Mouse (Mus musculus) forebrain, embryonic 14.5 days (tissue): Measurements from ENCODE around the gene Tmem201. TPM values are rescaled to one million over a fixed set of nuclear protein-coding genes. Genes with fewer than 3 reads are reported as not detected.
"Not testable (repeated sequence)": the region's sequence is repeated elsewhere in the genome, so short reads cannot be mapped to it uniquely, and the experiment has no call there.

Experiments used
- ATAC-seq: fragments of 200-750 bp; cut with Nextera tagmentation; 2 replicates; pipeline ENCODE4 v1.8.0; 2017; ENCODE audit warnings: mild to moderate bottlenecking, moderate library complexity
- DNase-seq: peaks from one replicate; pipeline ENCODE4 v3.0.0-alpha.2; 2015; ENCODE audit warnings: low spot score
- H3K27ac ChIP-seq: fragments of 300-500 bp; sonication (generic); 2 replicates; pipeline ENCODE4 v1.5.1; 2014; ENCODE audit warnings: low read depth, mild to moderate bottlenecking, control low read depth, low read length, moderate library complexity
- H3K27me3 ChIP-seq: fragments of 300-500 bp; sonication (generic); replicated peaks from 2 replicates; pipeline ENCODE4 v1.6.1; 2014; ENCODE audit warnings: low read length, control low read depth, mixed read lengths; ENCODE audit not compliant: control insufficient read depth, insufficient read depth
- H3K36me3 ChIP-seq: fragments of 300-500 bp; sonication (generic); 2 replicates; pipeline ENCODE4 v1.6.1; 2014; ENCODE audit warnings: low read length, control low read depth; ENCODE audit not compliant: control insufficient read depth, insufficient read depth
- H3K4me1 ChIP-seq: fragments of 300-500 bp; sonication (generic); 2 replicates; pipeline ENCODE4 v1.6.1; 2014; ENCODE audit warnings: antibody characterized with exemption, low read length, control low read depth; ENCODE audit not compliant: control insufficient read depth, insufficient read depth
- H3K4me2 ChIP-seq: fragments of 300-500 bp; sonication (generic); 2 replicates; pipeline ENCODE4 v1.6.1; 2014; ENCODE audit warnings: mild to moderate bottlenecking, control low read depth, low read length
- H3K4me3 ChIP-seq: fragments of 300-500 bp; sonication (generic); 2 replicates; pipeline ENCODE4 v1.5.1; 2014; ENCODE audit warnings: low read depth, low read length, control low read depth
- H3K9ac ChIP-seq: fragments of 300-500 bp; sonication (generic); 2 replicates; pipeline ENCODE4 v1.6.1; 2014; ENCODE audit warnings: mild to moderate bottlenecking, low read length, control low read depth, moderate library complexity
- H3K9me3 ChIP-seq: fragments of 300-500 bp; sonication (generic); replicated peaks from 2 replicates; pipeline ENCODE4 v1.6.1; 2016; ENCODE audit warnings: low read length, control low read depth, mixed read lengths; ENCODE audit not compliant: control insufficient read depth
- WGBS: fragments of 180-500 bp; shearing (Covaris S2); extraction: QIAGEN DNeasy Blood & Tissue Kit; methylation state at CpG from one replicate; pipeline ENCODE4 v1.1.7; 2014; 5-methylcytosine and 5-hydroxymethylcytosine counted together
- polyA plus RNA-seq: library from polyadenylated mRNA; unstranded; fragments of >200 nt; fragmentation: Nextera tagmentation; extraction: Ambion mirVana; gene quantifications from 2 replicates; pipeline ENCODE4 v1.2.1, GENCODE M21; 2014

The Tmem201 gene
- polyA plus RNA-seq, 1 experiment from 2014 or later, result 20.4 TPM

GRCm38 (mm10) chr4:149775330-149775729, 37.5 kb upstream of the Tmem201 start:
- Histone ChIP-seq H3K27me3 (peaks cover 14% of the 10 kb centered on the region), H3K9me3 (no peaks in the 10 kb centered on the region), H3K27ac (no peak overlapping the region), H3K36me3 (no peaks in the 10 kb centered on the region), H3K4me1 (peaks cover 10% of the 10 kb centered on the region; the same call in 1 of the 2 replicates), H3K4me3 (no peak overlapping the region), H3K4me2 (no peak overlapping the region), H3K9ac (no peak overlapping the region)
- peak; percentile 39 for DNase-seq
- ATAC-seq, result no peak
- 68% methylated on average over 7 of the region's 7 CpGs for WGBS

- peaks cover 10% of the 10 kb centered on the region; the same call in 1 of the 2 replicates for H3K4me1 ChIP-seq
- ATAC-seq, result peak; percentile 99
- no peaks in the 10 kb centered on the region for H3K36me3 ChIP-seq
- H3K9ac ChIP-seq, result peak within 1 kb of the TSS; percentile 82
- H3K9me3 ChIP-seq, result no peaks in the 10 kb centered on the region
- peak; percentile 95 for DNase-seq
- 0% methylated on average over 28 of the region's 51 CpGs for WGBS
- peak within 1 kb of the TSS; percentile 76 for H3K4me3 ChIP-seq
- peak within 1 kb of the TSS; percentile 99 for H3K4me2 ChIP-seq
- H3K27me3 ChIP-seq, result peaks cover 14% of the 10 kb centered on the region; the same call in 1 of the 2 replicates
- H3K27ac ChIP-seq, result peak within 1 kb of the TSS; percentile 52
These were observed 36.2 kb upstream of the Tmem201 start, which contains the start of gene Slc25a33 for GRCm38 (mm10) chr4:149774094-149774470. Slc25a33 (minus strand) TSS chr4:149774277.

GRCm38 (mm10) chr4:149773408-149774093, 35.7 kb upstream of the Tmem201 start:
- Histone ChIP-seq H3K27me3 (peaks cover 14% of the 10 kb centered on the region; the same call in 1 of the 2 replicates), H3K4me1 (peaks cover 10% of the 10 kb centered on the region; the same call in 1 of the 2 replicates), H3K27ac (peak overlapping the region; percentile 52), H3K9me3 (no peaks in the 10 kb centered on the region), H3K4me2 (peak overlapping the region; percentile 99), H3K4me3 (peak overlapping the region; percentile 76), H3K9ac (peak overlapping the region; percentile 82), H3K36me3 (no peaks in the 10 kb centered on the region)
- under 1% methylated on average over 60 of the region's 65 CpGs for WGBS
- peak; percentile 28 for DNase-seq
- ATAC-seq, result peak; percentile 77

DNA sequence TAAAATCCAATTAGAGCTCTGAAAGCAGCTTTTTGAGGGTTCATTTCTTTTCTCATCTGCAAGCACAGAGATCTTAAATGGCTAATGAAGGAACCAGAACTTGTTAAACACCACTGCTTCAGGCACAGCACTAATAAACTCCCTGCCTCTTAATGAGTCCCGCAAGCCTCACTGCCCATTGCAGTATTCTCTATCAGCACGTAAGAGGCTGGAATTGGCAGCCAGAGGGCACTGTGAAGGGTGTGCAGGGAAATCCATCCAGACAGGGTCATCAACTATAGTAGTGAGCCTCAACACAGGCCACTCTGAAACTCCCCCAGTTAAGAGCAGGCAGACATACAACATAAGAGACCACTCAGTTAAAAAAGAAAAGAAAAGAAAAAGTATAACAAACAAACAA, 34.5 kb upstream of the Tmem201 start:
- H3K4me2 ChIP-seq, result no peak overlapping the region; the same call in 1 of the 2 replicates
- no peaks in the 10 kb centered on the region for H3K36me3 ChIP-seq
- WGBS, result 1% methylated on average over 2 of the region's 2 CpGs
- H3K4me3 ChIP-seq, result no peak overlapping the region
- no peak overlapping the region for H3K9ac ChIP-seq
- H3K4me1 ChIP-seq, result peaks cover 10% of the 10 kb centered on the region; the same call in 1 of the 2 replicates
- H3K9me3 ChIP-seq, result no peaks in the 10 kb centered on the region
- peaks cover 8% of the 10 kb centered on the region; the same call in 1 of the 2 replicates for H3K27me3 ChIP-seq
- H3K27ac ChIP-seq, result no peak overlapping the region
- DNase-seq, result peak; percentile 71
- no peak for ATAC-seq

- Histone ChIP-seq H3K4me2 (no peak overlapping the region), H3K27me3 (no peaks in the 10 kb centered on the region), H3K4me1 (no peaks in the 10 kb centered on the region), H3K9ac (no peak overlapping the region), H3K9me3 (no peaks in the 10 kb centered on the region), H3K27ac (no peak overlapping the region), H3K36me3 (no peaks in the 10 kb centered on the region), H3K4me3 (no peak overlapping the region)
- DNase-seq (no peak), ATAC-seq (no peak)
- 93% methylated on average over 5 of the region's 5 CpGs for WGBS
These were observed 27.4 kb upstream of the Tmem201 start for GRCm38 (mm10) chr4:149765201-149765600.

- Histone ChIP-seq H3K4me3 (no peak overlapping the region), H3K9me3 (no peaks in the 10 kb centered on the region), H3K9ac (no peak overlapping the region), H3K27me3 (no peaks in the 10 kb centered on the region), H3K4me2 (no peak overlapping the region), H3K36me3 (no peaks in the 10 kb centered on the region), H3K4me1 (no peaks in the 10 kb centered on the region), H3K27ac (no peak overlapping the region)
- ATAC-seq (no peak), DNase-seq (no peak)
- WGBS, result 86% methylated on average over 2 of the region's 2 CpGs
These were observed 25.5 kb upstream of the Tmem201 start for GRCm38 (mm10) chr4:149763335-149763734.

GRCm38 (mm10) chr4:149759517-149759916, 21.7 kb upstream of the Tmem201 start:
- no peaks in the 10 kb centered on the region for H3K27me3 ChIP-seq
- H3K36me3 ChIP-seq, result 0 out of 2 replicates have a peak, but pooled peaks cover 1% of the 10 kb centered on the region
- H3K9me3 ChIP-seq, result no peaks in the 10 kb centered on the region
- no peak overlapping the region for H3K9ac ChIP-seq
- H3K4me3 ChIP-seq, result no peak overlapping the region
- no peak overlapping the region for H3K4me2 ChIP-seq
- no peak for ATAC-seq
- H3K4me1 ChIP-seq, result no peaks in the 10 kb centered on the region
- DNase-seq, result no peak
- 53% methylated on average over 5 of the region's 5 CpGs for WGBS
- H3K27ac ChIP-seq, result no peak overlapping the region

DNA sequence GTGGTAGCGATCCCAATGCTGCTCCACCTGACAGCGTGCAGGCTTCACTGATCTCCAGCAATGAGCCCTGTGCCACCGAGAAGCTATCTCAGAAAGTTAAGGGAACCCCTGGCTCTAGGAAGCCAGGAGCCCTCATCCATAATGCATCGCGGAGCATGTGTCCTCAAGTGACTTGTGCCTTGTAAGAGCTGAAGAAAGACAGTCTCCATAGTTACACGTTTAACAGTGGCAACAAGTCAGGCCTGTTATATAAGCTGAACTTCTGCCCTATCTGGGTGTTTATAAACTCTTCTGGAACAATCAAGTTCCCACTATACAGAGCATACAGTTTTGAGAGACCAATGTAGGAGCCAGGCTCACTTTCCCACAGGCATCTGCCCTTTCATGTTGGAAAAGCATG, 20.6 kb upstream of the Tmem201 start:
- H3K27me3 ChIP-seq, result no peaks in the 10 kb centered on the region
- H3K9ac ChIP-seq, result no peak overlapping the region
- no peak overlapping the region for H3K27ac ChIP-seq
- 0 out of 2 replicates have a peak, but pooled peaks cover 4% of the 10 kb centered on the region for H3K36me3 ChIP-seq
- no peaks in the 10 kb centered on the region for H3K4me1 ChIP-seq
- H3K4me3 ChIP-seq, result no peak overlapping the region
- no peaks in the 10 kb centered on the region for H3K9me3 ChIP-seq
- WGBS, result 90% methylated on average over 6 of the region's 6 CpGs
- DNase-seq (no peak), ATAC-seq (no peak)
- no peak overlapping the region for H3K4me2 ChIP-seq

- 91% methylated on average over 7 of the region's 7 CpGs for WGBS
- not testable (repeated sequence) for DNase-seq
These were observed 18.7 kb upstream of the Tmem201 start for GRCm38 (mm10) chr4:149756546-149756945.

More at GRCm38 (mm10) chr4:149756546-149756945, 18.7 kb upstream of the Tmem201 start:
- ATAC-seq, H3K27me3 ChIP-seq, H3K4me3 ChIP-seq, H3K9me3 ChIP-seq, H3K36me3 ChIP-seq, H3K27ac ChIP-seq, H3K4me1 ChIP-seq, H3K9ac ChIP-seq, H3K4me2 ChIP-seq: not testable (repeated sequence)
